Mouse (Mus musculus) CD8-positive naive resting alpha-beta T cell, adult 2 months (primary cell): ENCODE measurements around the gene Tmem89.
A peak's percentile ranks its signal among the peaks of the same experiment; 100 is the strongest.

ENCODE experiments used
- DNase-seq, 2 experiments: peaks; one replicate each; pipeline ENCODE4 v3.0.0; 2022; ENCODE audit warnings: low read depth in 2 of 2, low spot score in 2 of 2

Tmem89 gene

DNA sequence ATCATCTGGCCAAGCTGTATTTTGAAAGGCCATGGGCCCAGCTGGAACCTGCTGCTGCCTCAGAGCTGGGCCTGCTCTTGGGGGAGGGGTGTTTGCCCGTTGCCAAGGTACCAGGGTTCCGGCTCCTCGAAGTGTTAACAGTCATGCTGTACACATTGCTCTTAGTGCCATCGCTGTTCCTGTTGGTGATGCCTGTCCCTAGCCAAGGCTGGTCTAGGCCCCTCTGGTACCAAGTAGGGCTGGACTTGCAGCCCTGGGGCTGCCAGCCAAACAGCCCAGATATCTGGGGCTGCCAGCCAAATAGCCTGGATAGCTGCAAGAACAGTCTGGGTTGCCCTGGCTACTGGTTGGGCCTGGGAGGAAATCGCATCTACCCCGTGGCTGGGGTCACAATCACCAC lies at the start of gene Tmem89:
Gene Tmem89, plus strand, starts transcription at position 129 of the 400 bp plus-strand sequence.
- no peak for DNase-seq

DNA sequence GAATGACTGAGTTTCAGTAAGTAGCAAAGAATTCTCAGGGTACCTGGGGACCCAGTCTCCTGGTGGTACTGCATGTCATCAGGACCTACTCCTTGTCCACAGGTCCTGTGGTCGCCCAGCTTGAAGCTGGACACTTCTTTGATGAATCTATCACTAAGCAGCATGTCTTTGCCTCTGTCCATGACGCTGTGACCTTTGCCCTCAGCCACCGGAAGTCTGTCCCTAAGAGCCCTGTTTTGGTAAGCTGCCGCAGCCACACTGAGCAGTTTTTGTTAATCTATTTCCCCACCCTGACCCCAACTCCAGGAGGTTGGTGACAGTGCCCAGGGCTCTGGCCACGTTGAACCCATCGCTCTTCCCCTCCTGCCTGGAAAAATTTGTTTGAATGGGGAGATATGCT lies 2.1 kb upstream of the Tmem89 start:
- DNase-seq, result no peak

DNA sequence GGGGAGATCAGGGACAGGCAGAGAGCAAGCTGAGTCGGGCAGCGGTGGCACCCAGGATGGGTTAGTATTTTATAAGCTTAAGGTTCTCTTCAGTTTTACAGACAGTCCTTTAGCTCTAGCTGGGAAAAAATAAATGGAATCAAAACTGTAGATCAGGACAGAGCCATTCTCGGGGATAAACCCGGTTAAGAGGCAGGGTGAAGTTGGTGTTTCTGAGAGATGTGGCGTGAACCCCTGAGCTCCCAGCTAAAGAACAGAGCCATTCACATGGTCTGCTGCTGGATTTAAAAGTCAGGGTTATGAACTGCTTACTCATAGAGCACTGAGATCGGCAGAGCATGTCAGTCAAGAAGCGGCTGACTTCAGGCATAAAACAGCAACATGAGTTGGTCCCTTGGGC lies 1.3 kb upstream of the Tmem89 start:
- DNase-seq, result no peak

DNA sequence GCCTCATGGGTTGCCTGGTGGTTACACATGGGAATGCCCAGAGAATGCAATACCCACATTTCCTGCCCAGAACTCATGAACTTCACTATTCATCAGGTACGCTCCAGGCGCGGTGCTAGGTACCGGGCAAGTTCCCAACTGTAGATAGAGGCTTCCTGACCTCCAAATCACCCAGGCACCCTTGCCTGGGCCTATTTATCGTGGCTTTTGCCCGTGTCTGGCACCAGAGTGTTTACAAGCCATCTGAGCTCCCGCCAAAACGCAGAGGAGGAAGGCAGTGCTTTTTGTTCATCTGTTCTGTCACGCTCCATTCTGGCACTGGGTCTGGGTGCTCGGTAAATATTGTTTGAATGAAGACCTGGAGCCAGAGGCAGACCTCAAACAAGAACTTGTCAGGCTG lies 798 bp upstream of the Tmem89 start:
- no peak for DNase-seq

DNA sequence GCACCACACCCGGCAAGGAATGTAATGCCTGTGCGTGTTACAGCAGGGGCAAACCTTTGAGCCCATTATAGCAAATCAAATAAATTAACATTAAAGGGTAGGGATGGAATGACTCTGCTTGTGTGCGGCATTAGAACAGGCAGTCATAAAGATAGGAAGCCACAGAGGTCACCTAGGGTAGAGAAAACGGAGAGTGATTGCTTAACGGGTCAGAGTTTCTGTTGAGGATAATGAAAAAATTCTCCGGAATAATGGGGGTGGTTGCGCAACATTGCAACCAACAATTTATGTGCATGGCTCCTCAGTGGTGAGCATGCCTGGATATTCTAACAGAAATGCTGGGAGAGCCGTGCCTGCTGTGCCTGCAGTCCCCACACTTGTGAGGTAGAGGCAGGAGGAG lies 11.5 kb downstream of the Tmem89 start:
- no peak for DNase-seq

DNA sequence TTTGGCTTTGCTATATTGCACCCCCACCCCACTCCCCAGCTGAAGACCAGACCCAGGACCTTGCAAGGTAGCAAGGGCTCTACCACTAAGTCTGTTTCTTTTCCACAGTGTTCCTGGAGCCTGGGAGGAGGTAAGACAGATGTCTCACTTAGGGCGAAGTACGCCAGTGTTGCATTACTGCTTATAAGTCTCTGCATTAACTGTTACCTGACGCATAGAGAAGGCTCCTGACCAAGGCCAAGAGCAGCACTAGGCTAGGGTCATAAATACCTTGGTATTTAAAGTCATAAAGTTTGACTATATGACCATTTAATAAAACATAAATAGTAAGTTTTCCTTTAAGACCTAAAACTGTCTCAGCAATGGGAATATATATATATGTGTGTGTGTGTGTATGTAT lies 14.0 kb downstream of the Tmem89 start:
- no peak for DNase-seq

DNA sequence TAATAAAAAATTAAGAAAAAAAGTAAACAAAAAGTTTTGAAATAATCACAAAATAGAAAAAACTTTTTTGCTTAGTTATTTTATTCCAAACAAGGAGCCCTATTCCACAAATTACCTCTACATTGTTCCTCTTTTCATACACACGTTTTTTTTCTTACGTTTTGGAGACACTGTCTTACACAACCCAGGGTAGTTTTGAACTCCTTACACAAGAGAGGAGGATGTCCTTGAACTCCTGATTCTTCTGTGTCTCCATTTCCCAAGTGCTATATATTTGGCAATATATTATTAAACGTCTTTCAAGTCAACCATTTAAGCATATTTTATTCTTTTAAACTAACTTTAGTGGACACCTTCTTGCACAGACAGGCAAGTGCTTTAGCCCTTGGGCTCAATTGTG lies 21.6 kb downstream of the Tmem89 start:
- no peak for DNase-seq

DNA sequence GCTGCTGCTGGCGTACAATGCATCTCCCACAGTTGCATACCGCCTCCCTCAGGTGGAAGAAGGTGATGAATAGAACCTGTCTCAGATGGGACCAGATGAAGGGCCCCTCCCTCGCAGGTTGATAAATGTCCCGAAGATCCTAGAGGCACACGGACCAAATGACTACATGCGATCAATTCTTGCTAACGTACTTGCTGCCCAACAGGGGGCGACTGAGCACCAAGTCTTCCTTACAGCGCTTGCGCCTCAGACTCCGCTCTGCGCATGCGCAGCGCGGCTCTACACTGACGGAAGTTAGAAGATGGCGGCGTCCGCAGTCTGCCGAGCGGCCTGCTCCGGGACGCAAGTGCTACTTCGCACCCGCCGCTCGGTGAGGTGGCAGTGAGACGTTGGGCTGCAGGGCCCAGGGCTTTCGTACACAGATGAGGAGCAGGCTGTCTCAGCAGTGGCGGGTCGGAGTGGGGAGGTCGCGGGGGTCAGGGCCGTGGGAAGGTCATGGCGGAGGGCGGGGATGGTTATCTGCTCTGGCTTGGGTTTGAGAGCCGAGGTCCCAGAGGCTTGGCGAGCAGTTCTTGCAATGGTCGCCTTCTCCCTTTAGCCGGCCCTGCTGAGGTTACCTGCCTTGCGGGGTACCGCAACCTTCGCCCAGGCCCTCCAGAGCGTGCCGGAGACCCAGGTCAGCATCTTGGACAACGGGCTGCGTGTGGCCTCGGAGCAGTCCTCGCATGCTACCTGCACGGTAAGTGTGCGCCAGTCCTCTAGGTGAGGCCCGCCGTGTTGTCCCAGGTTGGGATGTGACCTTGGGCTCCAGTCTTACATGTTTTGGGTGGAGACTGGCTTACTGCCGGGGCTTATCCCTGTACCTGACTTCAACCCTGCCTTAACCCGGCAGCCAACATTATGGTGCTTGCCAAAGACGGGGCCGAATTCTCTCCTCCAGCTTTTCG lies 22.3 kb downstream of the Tmem89 start, which contains the start of gene Uqcrc1:
Gene Uqcrc1, plus strand, starts transcription at position 216 of the 947 bp plus-strand sequence.
- DNase-seq, result peak; percentile 92 to 93

DNA sequence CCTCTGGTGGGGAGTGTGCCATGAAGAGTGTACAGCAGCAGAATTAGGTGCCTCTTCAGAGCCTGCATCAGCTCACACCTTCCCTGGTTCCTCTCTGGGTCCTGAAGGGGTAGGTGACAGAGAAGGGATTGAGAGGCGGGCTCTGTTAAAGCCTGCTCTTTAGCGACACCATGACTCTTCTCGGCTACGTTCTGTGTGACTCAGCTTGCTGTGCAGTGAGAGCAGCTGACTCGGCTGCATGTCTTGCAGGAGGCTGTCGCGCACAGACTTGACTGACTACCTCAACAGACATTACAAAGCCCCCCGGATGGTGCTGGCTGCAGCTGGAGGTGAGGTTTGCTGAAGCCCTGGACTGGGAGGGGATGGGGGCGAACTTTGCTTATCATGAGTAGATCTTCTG lies 30.7 kb downstream of the Tmem89 start:
- DNase-seq, result no peak

DNA sequence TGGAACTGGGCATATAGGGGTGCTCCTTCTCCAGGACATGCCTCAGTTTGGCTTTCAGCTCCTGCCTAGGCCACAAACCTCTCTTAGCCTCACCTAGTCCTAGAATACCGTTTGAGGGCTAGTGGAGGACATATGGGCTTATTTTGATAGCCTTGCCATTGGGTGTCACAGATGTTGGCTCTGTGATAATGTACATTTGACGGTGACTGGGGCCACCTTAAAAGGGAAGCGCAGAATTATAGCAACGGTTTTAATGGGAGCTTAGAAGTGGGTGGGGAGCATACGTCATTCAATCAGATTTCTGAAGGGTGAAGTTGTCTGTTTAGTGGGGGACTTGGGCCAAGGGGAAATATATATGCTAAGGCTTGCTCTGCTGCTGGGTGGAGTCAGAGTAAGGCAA lies 31.2 kb downstream of the Tmem89 start:
- no peak for DNase-seq

DNA sequence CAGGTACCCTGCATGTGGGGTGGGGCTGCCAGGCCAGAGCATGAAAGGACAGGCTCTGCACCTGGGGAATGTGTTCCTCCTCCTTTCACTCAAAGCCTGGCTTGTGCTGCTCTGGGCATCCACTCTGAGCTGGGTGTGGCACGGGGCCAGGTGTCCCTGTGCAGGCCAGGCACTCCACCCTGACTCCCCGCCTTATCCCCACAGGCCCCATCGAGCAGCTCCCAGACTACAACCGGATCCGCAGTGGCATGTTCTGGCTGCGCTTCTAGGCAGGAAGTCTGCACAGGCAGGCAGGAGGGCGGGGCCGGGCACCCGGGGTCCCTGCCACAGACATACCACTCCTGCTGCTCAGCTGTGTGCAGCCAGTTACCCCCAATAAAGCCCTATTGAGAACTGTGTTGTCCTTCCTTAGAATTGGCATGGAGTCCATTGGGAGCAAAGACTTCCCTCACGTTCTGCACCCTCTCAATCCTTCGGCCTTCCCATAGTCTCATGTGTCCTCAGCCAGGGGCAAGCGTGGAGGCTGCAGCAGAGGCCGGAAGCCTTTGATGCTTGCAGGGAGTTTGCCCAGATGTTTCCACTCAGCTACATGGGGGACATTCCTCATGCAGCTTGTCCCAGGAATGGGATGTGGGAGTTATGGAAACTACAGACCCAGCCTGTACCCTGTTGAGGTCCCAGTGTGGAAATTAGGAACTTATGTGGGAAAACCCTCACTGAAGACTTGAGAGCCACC lies 35.0 kb downstream of the Tmem89 start:
- no peak for DNase-seq

DNA sequence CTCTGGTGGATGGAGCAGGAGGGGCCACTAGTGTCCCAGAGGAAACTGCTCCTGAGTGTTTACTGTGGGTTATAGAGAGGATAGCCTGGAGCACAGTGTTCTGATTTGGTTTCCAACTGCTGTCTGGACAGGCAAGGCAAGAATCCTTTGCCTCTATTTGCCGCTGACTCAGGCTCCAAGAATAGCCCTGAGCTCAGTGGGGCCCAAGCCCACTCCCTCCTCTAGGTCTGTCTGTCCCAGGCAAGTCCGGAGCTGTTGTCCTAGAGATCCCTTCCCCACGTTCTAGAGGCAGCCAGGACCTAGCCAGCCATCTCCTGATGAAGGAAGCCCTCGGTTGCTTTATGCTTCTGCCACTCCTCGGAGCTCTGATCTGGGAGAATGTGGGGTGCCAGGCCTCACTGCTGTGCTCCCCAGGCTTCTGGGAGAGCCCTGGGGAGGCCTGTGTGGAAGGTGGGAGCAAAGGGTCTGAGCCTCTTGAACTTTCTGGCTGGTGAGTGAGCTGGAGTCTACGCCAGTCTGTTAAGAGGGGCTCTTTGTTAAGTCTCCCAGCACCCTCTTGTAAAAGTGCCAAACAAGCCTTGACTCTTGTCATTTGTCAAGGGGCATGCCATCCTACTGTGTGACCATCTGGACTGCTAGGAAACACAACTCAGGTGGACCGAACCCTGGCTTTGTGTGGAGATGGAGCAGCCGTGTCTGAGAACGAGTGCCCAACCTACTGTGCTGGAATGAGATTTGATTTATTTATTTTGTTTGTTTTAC lies 35.7 kb downstream of the Tmem89 start:
- DNase-seq, result no peak

DNA sequence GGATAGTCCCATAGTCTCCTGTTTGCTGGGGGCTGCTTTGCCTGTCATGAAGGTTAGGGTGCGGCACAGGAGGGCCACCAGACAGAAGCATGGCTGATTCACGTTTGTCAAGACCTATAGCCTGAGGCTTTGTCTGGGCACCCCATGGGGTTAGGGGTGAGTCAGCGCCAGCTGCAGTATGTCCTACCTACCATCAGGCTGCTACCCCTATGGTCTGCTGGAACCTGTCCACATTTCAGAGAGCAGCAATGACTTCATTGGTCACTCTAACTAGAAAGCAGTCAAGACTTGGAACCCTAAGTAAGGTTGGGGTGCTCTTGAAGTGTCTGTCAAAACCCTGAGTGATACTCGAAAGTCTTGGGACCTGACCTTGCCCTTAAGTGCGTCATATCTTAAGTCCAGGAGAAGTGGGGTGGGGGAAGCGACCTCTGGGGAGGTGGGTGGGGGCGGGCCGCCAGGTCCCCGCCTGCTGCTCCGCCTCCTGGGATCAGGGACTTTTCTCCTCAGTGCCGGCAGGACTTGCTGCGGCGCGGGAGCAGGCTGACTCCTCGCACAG lies 38.7 kb downstream of the Tmem89 start, which contains the start of gene Col7a1:
Gene Col7a1, plus strand, starts transcription at position 506 of the 556 bp plus-strand sequence.
- DNase-seq, result no peak

DNA sequence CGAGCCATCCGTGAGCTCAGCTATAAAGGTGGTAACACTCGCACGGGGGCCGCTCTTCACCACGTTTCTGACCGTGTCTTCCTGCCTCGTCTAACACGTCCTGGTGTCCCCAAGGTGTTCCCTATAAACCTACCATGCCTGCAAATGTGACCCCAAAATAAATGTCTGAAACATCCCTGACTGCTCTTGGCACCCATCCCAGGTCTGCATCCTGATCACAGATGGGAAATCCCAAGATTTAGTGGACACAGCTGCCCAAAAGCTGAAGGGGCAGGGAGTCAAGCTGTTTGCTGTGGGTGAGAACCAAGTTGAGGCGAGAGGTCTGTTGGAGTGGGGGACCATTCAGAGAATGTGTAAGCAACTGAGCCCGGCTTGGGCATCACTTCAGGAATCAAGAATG lies 40.8 kb downstream of the Tmem89 start:
- no peak for DNase-seq

DNA sequence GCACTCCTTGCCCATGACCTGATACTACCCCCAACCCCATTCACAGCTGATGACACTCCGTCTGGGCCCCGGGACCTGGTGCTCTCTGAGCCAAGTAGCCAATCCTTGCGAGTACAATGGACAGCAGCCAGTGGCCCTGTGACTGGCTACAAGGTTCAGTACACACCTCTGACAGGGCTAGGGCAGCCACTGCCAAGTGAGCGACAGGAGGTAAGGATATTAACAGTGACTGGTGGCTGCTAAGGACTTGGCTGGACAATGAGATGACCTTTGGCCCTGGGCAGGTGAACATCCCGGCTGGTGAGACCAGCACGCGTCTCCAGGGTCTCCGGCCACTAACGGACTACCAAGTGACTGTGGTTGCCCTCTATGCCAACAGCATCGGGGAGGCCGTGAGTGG lies 41.4 kb downstream of the Tmem89 start:
- no peak for DNase-seq

DNA sequence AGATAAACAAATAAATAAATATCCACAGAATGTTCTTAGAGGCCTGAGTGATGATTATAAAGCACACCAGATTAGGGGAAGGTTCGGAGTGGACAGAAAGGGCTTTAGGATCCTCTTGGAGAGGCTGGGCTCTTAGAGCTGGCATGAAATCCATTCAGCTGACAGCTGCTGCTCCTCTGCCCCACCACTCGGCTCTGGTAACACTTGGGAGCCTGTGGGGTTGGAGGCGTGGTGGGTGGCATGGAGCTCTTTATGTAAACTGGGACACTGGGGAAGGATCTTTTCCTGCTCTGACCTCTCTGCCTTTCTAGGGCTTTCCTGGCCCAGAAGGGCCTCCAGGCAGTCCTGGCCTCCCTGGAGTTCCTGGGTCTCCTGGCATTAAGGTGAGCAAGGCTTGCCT lies 49.2 kb downstream of the Tmem89 start:
- no peak for DNase-seq

DNA sequence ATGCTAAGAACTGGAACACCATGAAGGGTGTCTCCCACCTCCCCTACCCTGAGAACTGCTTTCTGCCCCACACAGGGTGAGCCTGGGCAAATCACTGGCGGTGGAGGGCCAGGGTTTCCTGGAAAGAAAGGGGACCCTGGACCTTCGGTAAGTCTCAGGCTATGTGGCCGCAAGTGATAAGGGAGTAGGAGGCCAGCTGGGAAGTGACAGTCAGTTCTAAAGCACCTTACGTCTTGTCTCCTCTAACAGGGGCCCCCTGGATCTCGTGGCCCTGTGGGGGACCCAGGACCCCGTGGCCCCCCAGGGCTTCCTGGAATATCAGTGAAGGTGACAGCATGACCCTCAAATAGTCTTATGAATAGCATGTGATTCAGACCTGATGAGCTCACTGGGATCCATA lies 49.9 kb downstream of the Tmem89 start:
- no peak for DNase-seq
